Mouse (Mus musculus) large intestine, adult 2 months (tissue): ENCODE measurements around the gene Cks2. TPM values are rescaled to one million over a fixed set of nuclear protein-coding genes. Genes with fewer than 3 reads are reported as not detected.

ENCODE experiments used
- DNase-seq: peaks from one replicate; pipeline ENCODE4 v3.0.0-alpha.2; 2012; ENCODE audit warnings: low read depth, low spot score
- WGBS: fragments of 180-500 bp; shearing (Covaris S2); methylation state at CpG from one replicate; pipeline ENCODE4 v1.1.7; 2018; 5-methylcytosine and 5-hydroxymethylcytosine counted together
- polyA plus RNA-seq: library from polyadenylated mRNA; depleted of rRNA; stranded (reverse); fragments of >200 nt; gene quantifications from 2 replicates; pipeline ENCODE4 v1.2.3, GENCODE M21; 2012; rRNA removed

Gene Cks2
- polyA plus RNA-seq = 45.1 and 50.0 TPM in 2 replicates

DNA sequence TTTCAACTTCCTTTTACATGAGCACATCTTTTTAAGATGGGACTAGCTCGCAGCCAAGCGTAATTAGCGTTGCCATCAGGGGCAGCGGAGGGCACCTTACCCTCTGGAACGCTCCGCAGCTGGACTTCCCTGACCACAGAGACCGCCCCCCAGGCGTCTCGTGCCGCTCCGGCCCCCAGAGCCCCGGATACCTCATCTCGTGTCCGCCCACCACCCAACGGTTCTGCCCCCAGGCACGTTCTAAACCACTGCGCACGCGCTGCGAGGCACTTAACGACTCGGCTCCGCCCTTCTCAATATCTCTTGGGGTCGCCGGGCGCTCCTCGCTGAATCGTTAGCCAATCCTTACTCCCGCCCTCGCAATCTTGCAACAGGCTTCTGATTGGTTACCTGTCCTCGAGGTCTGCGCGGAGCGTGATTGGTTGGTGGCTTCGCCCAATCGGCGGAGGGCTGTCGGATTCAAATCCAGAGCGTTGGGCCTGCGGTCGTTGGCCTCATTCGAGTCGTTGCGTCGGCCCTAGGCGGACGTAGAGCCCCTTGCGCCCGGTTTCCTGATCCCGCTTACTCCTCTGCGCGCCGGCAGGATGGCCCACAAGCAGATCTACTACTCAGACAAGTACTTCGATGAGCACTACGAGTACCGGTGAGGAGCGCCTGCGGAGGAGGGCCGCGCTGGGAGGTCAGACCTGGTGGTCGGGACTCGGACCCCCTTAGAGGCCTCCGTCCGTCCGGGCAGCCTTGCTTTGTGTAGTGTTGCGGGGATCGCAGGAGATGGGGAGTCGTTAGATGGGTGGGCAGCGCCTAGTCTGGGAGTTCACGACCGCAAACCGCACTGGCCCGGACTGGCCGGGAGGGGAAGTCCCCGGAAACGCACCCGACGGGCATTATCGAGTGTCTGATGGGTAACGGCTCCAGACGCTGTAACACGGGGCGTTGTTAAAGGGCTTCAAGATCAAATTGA, at the start of gene Cks2:
Cks2 (plus strand) TSS at position 404 of the 961 bp plus-strand sequence.
- under 1% methylated on average over 83 of the region's 83 CpGs for WGBS
- peak; percentile 93 for DNase-seq

DNA sequence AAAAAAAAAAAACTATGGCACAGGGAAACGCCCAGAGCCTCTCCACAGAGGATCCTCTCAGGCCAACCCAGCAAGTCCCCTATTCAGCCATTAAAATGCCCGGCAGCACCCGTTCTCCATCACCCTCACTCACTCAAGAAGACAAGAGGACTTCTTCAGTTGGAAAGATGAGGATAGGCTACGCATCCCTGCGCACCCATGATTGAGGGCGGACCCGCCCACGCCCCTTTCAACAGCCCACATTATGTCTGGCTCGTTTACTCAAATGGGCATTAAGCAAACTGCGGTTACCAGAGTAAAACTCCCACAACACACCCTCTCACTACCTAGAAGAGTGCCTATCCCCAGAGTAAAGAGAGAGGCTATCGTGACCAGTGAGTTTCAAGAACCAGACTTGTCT, 49.6 kb upstream of the Cks2 start:
- WGBS = 35% methylated on average over 11 of the region's 11 CpGs
- DNase-seq = no peak

DNA sequence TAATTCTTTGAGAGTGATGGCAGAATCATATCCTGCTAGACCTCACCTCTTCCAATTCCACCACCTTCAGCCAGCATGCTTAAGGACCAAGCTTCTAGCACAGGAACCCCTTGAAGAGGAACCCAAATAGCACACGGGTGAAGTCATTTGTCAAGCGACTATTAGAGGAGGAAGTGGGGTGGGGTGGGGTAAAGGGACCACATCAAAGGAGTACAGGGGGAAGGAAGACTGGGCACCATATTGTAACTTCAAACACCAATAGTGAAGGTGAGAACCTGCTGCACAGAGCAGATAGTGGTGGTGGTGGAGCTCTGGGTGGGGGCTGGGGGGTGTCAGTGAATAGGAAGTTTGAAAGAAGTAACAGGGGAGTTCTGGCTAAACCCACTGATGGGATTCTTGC, 47.0 kb upstream of the Cks2 start:
- 47% methylated on average over 2 of the region's 2 CpGs for WGBS
- no peak for DNase-seq

DNA sequence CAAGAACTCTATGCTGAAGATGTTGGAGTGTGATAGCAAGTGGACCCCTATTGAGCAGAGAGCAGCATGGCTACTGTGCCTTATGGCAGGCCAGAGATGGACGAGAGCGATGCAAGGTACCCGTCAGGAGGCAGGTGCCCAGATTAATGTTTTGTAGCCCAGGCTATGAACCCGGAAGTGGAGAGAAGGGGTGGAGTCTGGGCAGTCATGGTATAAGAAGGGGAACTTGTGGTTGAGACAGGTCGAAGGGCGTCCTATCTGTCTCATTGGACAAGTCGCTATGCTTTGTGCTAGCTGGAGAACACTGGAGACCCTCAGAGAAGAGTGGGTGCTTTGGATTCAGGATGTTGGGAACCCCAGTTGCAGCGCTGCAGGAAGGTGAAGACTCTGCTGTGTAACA, 44.9 kb upstream of the Cks2 start:
- no peak for DNase-seq
- 77% methylated on average over 8 of the region's 8 CpGs for WGBS

DNA sequence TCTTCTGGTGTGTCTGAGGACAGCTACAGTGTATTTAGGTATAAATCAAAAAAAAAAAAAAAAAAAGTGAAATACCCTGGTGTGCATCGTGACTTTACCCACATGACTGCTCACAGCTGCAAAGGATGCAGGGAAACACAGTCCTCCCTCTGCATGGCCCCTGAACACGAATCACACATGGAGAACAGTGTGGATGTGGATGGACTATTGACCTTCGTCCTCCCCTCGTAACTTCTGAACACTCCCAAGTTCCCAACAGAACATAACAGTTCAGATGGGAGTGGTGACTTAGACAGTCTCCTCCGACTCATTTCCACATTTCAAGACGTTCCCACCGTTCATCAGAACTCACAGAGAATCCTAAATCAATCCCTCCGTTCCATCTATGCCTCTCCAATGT, 42.3 kb upstream of the Cks2 start:
- no peak for DNase-seq
- 24% methylated on average over 8 of the region's 8 CpGs for WGBS

DNA sequence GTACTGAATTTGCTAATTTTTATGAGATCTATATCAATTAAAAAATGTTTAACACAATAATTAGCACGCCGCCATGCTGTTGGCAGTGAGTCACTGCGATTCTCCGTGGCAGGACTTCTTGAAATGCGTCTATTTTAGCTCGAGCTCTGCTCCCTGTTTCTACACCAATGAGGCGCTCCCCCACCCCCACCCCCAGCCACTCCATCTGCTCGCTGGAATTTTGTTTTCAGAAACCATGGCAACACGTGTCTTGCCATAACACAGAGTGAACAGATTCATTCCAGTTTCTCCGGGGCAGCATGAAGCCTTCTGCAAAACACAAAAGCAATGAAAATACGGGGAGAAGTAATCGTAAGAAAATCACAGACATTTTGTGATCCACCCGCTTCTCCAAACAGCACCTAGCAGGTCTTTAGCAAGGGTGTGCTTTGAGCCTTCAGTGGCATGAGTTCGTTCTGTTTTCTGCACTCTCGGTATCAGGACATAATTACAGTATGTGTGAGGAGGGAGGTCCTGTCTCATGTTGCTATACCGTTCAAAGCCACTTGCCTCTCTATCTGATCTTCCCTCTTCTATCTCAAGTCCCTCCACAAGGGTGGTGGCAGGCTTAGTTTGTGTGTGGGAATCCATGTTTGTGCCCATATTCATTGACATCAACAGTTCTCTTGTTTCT, 41.7 kb upstream of the Cks2 start:
- DNase-seq = no peak
- 21% methylated on average over 16 of the region's 16 CpGs for WGBS

DNA sequence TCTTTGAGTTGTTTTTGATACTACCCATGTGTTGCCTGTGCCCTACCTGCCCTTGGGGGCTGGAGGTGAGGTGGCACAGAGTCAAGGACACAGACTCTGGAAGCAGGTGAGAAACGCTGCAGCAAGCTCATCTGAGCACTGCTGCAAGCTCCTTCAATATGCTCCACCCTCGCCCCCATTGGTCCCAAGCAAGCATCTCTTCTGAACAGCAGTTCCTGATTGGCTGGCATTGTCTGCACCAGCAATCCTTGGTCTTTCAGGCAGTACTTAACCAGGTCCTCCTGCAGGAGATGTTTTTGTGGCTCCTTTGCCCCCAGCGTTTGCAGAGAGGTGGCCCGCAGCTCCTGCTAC, 41.2 kb upstream of the Cks2 start:
- WGBS = 47% methylated on average over 4 of the region's 4 CpGs
- no peak for DNase-seq

DNA sequence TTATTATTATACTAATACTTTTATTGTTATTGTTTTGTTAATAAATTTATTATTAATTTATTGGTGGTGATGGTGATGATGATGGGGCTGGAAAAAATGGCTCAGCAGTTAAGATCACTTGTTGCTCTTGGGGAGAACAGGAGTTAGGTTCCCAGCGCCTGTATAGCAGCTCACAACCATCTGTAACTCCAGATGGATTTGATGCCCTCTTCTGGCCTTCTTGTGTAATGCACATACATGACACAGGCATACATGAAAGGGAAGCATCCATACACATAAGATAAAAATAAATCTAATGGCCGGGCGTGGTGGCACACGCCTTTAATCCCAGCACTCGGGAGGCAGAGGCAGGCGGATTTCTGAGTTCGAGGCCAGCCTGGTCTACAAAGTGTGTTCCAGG, 35.8 kb upstream of the Cks2 start:
- no peak for DNase-seq
- WGBS = 84% methylated on average over 7 of the region's 7 CpGs

DNA sequence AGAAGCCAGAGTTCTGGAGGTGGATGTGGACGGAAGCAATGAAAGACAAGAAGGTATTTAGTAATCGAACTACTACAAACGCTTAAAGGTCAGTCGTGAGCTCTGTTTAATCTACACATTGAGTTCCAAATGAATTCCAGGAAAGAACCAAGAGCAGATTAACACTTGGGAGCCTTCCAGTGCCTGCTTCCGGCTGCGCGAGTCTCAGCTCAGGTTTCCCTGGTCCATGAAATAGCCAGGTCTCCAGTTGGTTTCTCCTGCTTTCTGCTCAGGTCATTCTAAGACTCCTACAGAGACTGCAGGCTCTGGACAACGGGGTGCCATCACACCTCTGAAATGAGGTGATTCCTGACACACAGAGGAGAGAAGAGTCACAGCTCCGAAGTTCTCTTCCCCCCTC, 34.0 kb upstream of the Cks2 start:
- DNase-seq = no peak
- 23% methylated on average over 9 of the region's 9 CpGs for whole genome bisulfite sequencing

DNA sequence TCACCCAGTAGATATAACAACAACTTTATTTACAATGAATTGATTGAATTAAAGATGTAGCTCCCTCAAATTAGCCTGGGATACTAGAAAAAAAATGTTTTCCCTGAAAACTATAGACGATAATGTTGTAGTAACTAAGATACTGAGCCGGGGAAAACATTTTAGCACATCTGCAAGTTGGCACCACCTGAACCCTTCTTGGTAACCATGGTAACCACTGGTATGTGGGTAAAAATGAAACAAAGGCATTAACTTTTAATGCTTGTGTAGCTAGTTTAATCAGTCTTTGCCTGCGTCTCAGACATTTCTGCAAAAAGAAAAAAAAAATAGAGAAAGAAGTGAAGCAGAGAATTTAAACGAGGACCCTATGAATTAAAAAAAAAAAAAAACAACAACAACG, 33.5 kb upstream of the Cks2 start:
- DNase-seq = no peak
- 64% methylated on average over 5 of the region's 5 CpGs for WGBS

DNA sequence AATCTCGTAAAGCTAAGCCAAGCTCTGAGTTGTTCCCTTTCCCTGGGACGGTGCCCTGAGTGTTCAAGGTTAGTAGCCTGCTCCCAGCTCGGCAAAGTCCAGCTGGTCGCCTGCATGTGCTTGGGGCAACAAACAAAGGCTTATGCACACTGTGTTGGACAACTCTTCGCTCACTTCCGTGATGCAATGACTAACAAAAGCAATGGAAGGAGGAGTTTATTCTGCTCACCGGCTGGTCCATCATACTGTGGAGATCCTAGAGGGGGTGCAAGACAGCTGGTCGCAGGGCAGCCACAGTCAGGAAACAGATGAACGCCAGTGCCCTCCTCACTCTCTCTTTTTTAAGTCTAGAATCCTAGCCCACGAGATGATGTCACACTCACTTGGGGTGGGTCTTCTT, 29.2 kb upstream of the Cks2 start:
- WGBS = 27% methylated on average over 10 of the region's 10 CpGs
- DNase-seq = no peak

DNA sequence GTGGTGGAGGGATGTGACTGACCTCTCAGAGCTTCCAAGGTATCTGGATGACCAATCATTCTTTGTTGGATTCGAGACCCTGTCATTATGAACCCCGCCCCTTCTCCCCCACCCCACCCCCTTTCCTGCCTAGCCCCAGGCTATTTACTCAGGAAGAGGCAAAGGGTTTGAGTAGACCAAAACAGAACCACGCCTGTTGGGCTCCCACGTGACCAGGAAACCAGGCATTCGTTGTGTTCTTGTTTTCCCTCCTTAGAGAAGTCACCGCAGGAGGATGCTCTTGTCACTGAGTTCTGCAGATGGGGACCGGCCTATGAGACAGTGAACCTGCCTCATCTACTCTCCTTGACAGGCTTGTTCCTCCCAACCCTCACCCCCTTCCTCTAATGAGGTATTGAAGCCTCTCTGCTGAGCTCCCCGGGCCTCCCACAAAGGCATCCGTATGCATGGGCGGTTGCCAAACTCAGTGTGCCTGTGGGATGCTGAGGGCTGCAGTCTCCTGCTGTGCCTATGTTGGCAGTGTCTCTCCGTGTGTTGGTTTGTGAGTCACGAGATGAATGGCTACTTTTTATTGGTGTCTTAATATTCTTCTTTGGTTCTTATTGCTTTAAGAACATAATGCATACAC, 28.5 kb upstream of the Cks2 start:
- 26% methylated on average over 12 of the region's 12 CpGs for WGBS

DNA sequence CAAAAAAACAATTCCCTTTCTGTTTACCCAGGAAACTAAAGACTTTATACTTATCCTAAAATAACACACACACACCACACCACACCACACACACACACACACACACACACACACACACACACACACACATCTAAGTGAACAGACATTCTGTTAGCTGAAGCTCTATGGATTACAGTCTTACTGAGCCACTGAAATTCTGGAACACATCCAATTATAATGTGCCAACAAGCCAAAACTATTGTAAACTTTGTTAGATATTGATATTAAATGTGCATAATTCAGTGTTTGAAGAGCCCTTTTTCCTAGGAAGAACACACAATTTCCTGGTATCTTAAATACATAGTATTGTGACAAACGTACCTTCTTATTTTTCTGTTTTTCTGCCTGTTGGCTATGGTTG, 27.7 kb upstream of the Cks2 start:
- DNase-seq = no peak
- WGBS = 47% methylated on average over 1 of the region's 1 CpGs

More for the DNA sequence above, 28.5 kb upstream of the Cks2 start:
- DNase-seq = no peak

DNA sequence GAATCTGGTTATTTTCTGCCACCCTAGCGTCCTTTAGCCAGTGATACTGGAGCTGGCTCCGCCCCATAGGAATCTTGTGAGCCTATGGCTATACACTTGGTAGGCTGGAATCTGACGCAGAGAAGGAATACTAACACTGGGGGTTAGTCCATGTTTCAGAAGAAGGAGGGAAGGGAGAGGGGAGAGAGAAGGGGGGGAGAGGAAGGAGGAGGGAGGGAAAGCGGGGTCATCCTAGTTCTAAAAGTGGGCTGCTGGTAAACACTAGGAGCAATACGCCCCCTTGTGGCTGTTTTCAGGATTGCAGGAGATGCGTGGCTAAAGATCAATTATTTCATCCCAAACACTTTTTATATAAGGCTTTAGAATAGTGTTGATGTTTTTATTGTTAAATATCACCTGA, 27.2 kb upstream of the Cks2 start:
- DNase-seq = no peak
- 23% methylated on average over 6 of the region's 6 CpGs for WGBS

DNA sequence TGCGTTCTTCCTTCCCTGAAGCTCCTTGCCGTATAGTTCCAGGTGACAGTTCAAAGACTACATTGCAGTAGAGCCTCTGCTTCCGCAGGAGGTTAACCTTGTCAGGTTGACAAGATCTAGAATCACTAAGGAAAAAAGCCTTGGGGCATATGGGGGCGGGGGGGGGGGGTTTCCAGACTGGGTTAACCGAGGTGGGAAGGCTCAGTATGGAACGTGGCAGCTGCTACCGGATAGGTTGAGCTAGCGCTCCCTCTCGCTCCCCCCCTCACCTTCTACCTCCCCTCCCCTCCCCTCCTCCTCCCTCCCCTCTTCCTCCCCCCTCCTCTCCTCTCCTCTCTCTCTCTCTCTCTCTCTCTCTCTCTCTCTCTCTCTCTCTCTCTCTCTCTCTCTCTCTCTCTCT, 26.4 kb upstream of the Cks2 start:
- WGBS = 29% methylated on average over 9 of the region's 9 CpGs
- DNase-seq = no peak

DNA sequence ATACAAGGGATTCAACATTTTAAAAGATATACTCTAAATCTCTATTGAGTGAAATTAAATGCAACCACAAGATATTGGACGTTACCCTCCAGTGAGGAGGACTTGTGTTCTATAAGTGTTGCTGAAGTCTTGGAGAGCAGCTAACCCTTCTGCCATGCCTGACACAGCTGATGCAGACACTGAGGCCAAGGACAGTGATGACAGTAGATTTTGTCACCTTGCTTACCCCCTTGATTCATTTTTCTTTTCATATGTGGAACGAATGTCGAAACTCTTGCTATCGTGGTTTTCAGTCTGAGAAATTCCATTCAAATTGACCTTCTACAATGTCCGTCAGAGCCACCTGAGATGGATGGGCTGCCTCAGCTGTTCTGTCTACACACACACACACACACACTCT, 22.4 kb upstream of the Cks2 start:
- 89% methylated on average over 5 of the region's 5 CpGs for WGBS
- no peak for DNase-seq

DNA sequence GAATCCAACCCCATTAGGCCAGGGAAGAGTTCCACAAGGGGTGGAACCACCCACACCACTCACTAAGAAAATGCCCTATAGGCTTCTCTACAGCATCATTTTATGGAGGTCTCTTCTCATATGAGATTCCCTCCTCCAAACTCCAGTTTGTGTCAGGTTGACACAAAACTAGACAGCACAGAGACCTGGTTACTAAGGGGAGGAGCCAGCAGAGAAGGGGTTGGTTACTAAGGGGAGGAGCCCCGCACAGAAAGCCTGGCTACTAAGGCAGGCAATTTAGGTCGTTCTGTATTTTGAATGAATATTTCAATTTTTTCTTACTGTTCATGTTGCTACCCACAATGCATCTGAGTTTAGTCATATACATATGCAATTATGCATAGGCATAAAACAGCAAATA, 21.4 kb upstream of the Cks2 start:
- WGBS = 84% methylated on average over 2 of the region's 2 CpGs
- DNase-seq = no peak

DNA sequence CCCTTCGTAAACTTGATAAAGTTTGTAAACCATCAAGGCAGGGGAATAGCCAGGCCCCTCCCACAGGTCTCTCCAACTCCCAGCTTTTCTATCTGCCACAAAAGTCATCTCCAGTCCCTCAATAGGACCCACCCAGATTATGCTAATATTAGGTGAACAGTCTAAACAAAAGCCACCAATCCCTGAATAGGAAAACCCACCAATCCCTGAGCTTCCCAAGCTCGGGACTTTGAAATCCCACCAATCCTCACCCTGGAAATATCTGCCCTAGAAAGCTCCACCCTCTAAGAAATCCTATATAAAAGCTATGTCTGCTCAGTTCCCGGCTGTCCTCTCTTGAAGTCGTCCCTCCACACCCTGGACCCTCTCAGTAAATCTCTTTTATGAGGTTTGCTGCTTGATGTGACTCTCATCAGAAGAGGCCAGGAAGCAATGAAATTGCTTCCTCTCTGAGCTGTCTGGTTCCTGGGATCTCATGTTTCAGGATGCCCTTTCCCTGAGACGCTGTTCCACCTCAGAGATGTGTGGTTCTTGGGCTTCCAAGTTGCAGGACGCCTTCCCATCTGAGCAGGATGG, 16.7 kb upstream of the Cks2 start:
- 53% methylated on average over 6 of the region's 6 CpGs for WGBS
- DNase-seq = no peak

DNA sequence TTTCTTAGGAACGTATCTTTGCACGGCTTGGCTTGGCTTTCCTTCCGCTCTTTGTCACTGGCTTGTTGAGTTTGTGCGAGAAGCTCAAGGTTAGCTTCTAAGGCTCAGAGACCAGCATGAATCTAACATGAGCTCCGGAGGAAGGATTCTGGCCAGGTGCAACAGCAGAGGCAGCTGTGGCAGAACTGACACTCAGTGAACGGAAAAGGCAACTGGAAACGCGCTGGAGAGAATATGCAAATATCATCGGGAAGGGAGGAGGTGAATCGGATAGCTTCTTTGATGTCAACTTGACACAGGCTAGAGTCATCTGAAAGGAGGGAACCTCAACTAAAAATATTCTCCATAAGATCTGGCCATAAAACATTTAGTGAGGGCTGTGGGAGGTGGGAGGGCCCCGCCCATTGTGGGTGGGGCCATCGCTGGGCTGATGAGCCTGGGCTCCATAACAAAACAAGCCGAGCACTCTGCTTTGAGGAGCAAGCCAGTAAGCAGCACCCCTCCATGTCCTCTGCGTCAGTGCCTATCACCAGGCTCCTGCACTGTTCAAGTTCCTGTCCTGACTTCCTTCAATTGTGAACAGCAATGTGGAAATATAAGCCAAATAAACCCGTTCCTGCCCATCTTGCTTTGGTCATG, 13.6 kb upstream of the Cks2 start:
- DNase-seq = no peak
- WGBS = 77% methylated on average over 15 of the region's 15 CpGs
